Mouse (Mus musculus): ENCODE data around the gene Zfp598.

The Zfp598 gene

DNA sequence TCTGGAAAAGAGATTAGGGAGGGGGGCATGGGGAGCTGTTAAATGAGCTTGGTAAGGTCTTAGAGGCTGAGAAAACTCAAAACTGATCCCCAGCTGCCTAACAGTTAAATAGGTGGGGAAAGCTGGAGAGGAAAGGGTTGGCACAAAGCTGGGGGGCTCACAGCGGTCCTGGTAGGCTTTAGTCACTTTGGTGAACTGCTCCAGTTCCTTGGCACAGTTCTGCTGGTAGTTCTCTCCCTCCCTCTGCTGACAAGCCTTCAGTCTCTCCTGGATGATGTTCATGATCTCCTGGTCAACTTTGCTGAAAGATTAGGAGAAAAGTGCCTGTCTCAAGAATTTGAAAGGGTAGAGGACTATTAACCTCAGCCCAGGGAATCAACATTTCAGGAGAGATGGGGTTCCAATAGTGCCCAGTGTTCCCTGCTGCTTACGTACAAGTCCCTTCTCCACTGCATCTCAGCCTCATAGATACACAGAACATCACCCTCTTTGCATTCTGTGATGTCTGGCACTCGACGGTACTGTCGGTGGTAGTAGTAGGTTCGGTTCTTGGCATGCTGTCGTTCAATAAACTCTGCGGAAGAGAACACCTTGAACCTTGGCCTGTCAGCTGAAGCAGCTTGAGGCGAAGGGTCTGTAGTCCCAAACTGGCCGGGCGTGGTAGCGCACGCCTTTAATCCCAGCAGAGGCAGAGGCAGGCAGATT is 52.9 kb downstream of the Zfp598 start:
- no peak for DNase-seq (ENCODE audit: low spot score)

DNA sequence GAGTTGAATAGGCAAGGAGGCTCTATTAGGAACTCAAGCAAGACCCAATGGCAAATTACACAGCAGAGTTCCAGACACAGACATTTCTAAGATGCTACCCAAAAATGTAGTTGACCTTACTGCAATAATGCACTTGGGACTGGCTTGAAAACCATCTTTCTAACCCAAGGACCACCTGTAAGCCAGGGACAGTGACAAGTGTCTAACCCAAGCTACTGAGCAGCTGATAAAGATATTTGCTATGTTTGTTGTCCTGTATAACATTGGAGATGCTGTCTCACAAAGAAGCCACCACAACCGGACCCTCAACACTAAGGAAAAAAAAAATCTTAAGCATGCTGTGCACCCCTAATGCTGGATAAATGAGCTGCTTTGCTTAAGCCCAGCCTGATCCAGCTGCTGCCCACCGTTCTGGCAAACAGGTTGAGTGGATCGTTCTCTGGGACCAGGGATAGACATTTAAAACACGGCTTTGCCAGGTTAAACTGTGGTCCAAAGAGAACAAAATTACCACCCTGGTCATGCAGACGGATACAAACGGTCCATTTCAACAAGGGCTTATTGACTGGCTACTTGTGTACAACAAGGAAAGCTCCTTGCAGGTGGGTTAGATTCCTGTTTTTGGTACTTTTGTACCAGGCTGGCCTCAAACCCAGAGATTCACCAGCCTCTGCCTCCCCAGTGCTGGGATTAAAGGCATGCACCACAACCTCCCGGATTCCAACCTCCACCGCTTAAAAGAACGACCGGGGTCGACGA is 53.8 kb downstream of the Zfp598 start:
- DNase-seq (ENCODE audit: low spot score): no peak

DNA sequence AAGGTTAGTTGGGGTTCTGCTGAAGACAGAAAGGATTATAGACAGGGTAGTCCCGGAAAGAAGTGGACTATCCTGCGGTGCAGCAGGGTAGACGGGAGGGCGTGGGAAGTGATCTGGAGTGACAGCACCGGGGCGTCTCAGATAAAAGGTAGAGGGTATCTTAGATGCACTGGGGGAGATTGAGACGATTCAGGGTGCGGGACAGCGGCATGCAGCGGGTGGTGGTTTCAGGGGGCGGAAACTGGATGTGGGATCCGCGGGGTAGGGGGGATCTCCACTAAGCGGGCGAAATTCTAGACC is 54.3 kb downstream of the Zfp598 start:
- no peak for DNase-seq (ENCODE audit: low spot score)

DNA sequence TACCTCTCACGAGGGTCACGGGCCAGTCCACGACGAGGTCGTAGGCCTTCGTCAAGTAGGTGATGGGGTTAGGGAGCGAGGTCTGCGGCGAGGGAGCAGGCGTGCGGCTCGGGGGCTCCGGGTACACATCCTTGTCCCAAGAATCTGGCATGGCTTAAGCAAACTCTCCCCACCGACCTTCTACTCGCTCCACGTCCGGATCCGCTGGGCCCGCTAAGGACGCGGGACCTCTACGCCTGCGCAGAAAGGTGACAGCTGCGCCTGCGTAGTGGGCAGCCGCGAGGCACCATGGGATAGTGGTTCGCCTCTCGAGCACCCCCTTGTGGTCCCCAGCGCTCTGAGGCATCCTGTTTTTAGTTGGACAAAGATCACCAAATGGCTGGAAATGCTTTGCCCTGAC is 54.7 kb downstream of the Zfp598 start, which contains the start of gene Ndufb10:
Gene Ndufb10 (minus strand): TSS at position 295 of the 400 bp plus-strand sequence.
- peak; percentile 93 for DNase-seq (ENCODE audit: low spot score)

DNA sequence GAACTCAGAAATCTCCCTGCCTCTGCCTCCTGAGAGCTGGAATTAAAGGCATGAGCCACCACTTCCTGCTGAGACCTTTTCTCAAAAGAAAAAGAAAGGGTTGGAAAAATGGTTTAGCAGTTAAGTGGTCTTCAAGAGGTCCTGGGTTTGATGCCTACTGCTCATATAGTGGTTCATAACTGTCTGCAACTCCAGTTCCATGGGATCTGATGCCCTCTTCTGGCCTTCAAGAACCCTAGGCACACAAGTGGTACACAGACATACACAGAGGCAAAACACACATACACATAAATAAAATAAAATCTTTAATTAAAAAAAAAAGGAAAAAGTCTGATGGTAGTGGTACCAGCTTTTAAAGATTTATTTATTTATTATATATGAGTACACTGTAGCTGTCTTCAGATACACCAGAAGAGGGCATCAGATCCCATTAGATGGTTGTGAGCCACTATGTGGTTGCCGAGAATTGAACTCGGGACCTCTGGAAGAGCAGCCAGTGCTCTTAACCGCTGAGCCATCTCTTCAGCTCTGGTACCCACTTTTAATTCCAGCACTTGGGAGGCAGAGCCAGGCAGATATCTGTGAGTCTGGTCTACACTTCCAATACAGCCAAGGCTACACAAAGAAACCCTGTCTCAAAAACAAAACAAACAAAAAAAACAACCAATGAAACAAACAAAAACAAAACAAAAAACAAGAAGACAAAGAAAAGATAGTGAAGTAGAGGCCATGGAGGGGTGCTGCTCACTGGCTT is 56.3 kb downstream of the Zfp598 start:
- no peak for DNase-seq (ENCODE audit: low spot score)

DNA sequence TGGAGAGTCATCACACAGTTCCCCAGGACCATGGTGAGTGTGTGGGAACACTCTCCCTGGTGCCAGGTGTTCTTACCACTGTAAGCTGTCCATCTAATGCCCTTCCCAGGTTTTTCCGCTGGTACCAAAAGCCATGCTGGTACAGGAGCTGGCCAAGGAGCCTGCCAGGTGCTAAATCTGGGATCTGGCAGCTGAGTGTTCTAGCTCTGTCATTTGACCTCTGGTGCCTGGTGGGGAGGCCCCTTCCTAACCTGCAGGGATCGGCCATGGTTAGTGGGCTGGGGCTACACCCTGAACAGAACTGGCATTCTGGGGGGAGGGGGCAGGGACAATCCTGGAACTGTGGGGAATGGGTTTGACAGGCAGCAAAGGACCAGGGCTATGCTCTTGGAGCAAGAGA is 58.1 kb downstream of the Zfp598 start, which contains the start of gene Rpl3l:
Gene Rpl3l (plus strand): TSS at position 203 of the 400 bp plus-strand sequence.
- DNase-seq (ENCODE audit: low spot score): no peak

DNA sequence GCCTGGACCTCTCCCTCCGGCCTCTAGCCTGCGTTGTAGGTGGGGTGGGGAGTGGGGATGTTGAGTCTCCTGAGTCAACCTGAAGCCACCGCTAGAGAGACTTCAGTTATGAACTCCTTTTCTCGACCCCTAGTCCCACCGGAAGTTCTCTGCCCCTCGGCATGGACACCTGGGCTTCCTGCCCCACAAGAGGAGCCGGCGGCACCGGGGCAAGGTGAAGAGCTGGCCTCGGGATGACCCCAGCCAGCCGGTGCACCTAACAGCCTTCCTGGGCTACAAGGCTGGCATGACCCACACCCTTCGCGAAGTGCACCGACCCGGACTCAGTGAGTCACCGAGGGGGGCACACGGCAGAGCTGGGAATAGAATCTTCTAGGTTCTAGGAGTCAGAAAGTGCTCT is 58.7 kb downstream of the Zfp598 start:
- no peak for DNase-seq (ENCODE audit: low spot score)

DNA sequence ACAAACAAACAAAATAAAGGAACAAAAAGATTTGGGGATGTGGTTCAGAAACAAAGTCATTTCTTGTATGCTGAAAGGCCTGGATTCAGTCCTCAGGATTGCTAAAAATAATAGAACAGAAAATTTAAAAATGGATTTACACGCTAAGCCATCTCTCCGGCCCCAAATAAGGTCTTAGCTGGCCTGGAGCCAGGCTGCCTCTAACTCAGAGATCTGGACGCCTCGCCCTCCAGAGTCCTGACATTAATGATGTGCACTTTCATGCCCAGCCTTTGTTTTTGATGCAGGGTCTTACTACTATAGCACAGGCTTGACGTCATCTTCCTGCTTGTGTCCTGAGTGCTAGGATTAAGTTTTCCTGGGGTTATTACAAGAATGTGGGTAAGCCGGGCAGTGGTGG is 59.6 kb downstream of the Zfp598 start:
- no peak for DNase-seq (ENCODE audit: low spot score)

DNA sequence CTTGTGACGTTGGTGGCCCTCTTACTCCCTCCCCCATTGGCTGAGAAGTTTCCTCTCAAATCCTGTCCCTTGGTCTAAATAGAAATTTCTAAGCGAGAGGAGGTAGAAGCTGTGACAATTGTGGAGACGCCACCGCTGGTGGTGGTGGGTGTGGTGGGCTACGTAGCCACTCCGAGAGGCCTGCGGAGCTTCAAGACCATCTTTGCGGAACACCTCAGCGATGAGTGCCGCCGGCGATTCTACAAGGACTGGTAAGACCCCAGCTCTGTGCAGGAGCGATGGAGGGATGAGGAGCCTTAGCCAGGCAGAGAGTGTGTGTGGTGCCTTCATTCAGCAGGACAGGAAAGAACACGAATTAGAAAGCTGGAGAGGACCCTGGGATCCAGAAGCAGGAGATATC is 61.3 kb downstream of the Zfp598 start:
- no peak for DNase-seq (ENCODE audit: low spot score)

Data from layer of hippocampus, adult 9-10 months (tissue).